Mouse (Mus musculus): Measurements from ENCODE around the gene Clstn2.

DNA sequence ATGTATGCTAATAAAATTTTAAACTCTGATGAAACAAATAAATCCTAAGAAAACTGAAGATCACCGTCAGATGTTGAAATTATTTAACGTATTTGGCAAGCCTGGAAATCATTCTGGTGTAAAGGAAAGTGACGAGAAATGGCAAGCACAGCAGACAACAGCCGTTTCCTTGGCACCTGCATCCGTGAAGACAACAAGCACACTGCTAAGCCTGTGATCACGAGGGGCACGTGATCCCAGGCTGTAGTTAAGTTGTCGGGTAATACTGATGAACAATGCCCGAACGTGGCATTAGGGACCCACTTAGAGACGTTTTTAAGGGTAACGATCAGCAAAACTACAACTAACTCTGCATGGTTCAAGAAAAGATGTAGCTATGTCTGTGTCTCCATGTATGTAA is 18.4 kb upstream of the Clstn2 start:
- TF ChIP-seq CTCF (IDR thresholded peaks at IDR 0.05; ENCODE audit: low read depth, low read length) (no peak), GATA1 (IDR thresholded peaks at IDR 0.05; ENCODE audit: borderline replicate concordance, low read length) (no peak), POLR2AphosphoS5 (IDR thresholded peaks at IDR 0.05; ENCODE audit: insufficient replicate concordance, low read depth, low read length) (no peak), TAL1 (conservative IDR thresholded peaks at IDR 0.05; ENCODE audit: low read depth, low read length) (no peak)
